Mouse (Mus musculus) erythroblast, embryonic 14.5 days (primary cell): ENCODE results near the gene Col5a1.

Experiments
- GATA1 ChIP-seq: IDR thresholded peaks from 2 replicates; pipeline ENCODE4 v1.6.1; 2012; ENCODE audit warnings: low read length, inconsistent platforms, mixed read lengths
- TAL1 ChIP-seq: IDR thresholded peaks from 3 replicates; pipeline ENCODE4 v1.6.1; 2012; ENCODE audit warnings: low read length, inconsistent platforms, mixed read lengths

DNA sequence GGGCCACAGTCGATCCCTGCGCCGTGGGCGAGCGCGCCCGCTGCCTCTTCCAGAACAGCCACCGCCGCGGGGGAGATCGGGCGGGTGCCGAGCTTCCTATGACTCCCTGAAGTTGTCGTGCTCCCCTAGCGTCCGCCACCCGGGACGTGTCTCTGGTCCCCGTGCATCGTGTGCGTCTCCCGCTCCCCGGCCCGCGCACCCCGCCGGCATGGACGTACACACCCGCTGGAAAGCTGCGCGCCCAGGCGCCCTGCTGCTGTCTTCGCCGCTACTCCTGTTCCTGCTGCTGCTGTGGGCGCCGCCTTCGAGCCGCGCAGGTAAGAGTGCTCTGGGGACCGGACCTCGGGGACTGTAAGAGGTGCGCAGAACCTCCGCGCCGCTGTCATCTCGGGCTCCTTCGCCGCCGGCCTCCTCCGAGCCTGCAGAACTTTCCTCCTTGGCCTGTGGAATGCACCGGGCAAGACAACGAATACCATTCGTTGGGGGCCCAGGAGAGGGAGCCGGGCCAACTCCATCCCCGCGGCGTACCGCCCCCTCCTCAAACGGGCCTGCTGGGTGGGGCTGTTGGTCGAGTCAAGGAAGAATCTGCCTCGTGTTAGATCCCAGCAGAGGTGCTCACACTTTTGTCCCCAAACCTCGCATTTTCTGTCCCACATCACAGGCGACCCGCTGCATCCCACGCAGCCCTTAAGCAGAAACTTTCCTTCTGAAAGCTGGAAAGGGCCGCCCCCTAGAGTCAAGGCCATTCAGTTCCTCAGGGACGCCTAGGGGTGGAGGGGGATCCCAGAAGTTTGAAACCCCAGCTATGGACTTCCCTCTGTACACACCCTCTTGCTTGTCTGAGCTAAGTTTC is 609 bp downstream of the Col5a1 start:
- TF ChIP-seq GATA1: no peak
- no peak for TF ChIP-seq TAL1
